Mouse (Mus musculus) liver, embryonic 16.5 days (tissue): Measurements from ENCODE around the gene Lhx8. TPM values are rescaled to one million over a fixed set of nuclear protein-coding genes. Genes with fewer than 3 reads are reported as not detected.

ENCODE experiments used
- ATAC-seq: fragments of 200-750 bp; cut with Nextera tagmentation; 2 replicates; pipeline ENCODE4 v1.8.0; 2017; ENCODE audit warnings: low read depth, mild to moderate bottlenecking, moderate number of reproducible peaks, moderate library complexity
- H3K27ac ChIP-seq: fragments of 300-500 bp; sonication (generic); 2 replicates; pipeline ENCODE4 v1.5.1; 2014; ENCODE audit warnings: mild to moderate bottlenecking, low read length
- H3K27me3 ChIP-seq: fragments of 300-500 bp; sonication (generic); 2 replicates; pipeline ENCODE4 v1.6.1; 2014; ENCODE audit warnings: low read depth, low read length, mixed read lengths; ENCODE audit not compliant: control insufficient read depth, insufficient read depth
- H3K36me3 ChIP-seq: fragments of 300-500 bp; sonication (generic); 2 replicates; pipeline ENCODE4 v1.6.1; 2014; ENCODE audit warnings: mild to moderate bottlenecking; ENCODE audit not compliant: control insufficient read depth, insufficient read depth
- H3K4me1 ChIP-seq: fragments of 300-500 bp; sonication (generic); 2 replicates; pipeline ENCODE4 v1.6.1; 2014; ENCODE audit warnings: low read depth, low read length, mixed read lengths; ENCODE audit not compliant: control insufficient read depth
- H3K4me2 ChIP-seq: fragments of 300-500 bp; sonication (generic); 2 replicates; pipeline ENCODE4 v1.6.1; 2014; ENCODE audit warnings: low read depth, low read length, mixed read lengths
- H3K4me3 ChIP-seq: fragments of 300-500 bp; sonication (generic); 2 replicates; pipeline ENCODE4 v1.5.1; 2014; ENCODE audit warnings: low read depth, mild to moderate bottlenecking, low read length
- H3K9ac ChIP-seq: fragments of 300-500 bp; sonication (generic); 2 replicates; pipeline ENCODE4 v1.6.1; 2014; ENCODE audit warnings: low read depth, low read length
- H3K9me3 ChIP-seq: fragments of 300-500 bp; sonication (generic); replicated peaks from 2 replicates; pipeline ENCODE4 v1.6.1; 2016; ENCODE audit warnings: low read length; ENCODE audit not compliant: control insufficient read depth
- WGBS: fragments of 180-500 bp; shearing (Covaris S2); extraction: QIAGEN DNeasy Blood & Tissue Kit; methylation state at CpG from one replicate; pipeline ENCODE4 v1.1.7; 2014; ENCODE audit not compliant: insufficient replicate concordance; 5-methylcytosine and 5-hydroxymethylcytosine counted together
- polyA plus RNA-seq: library from polyadenylated mRNA; unstranded; fragments of >200 nt; fragmentation: Nextera tagmentation; extraction: Ambion mirVana; gene quantifications from 2 replicates; pipeline ENCODE4 v1.2.1, GENCODE M21; 2015

The Lhx8 gene
- polyA plus RNA-seq, 1 experiment from 2014 or later, result not detected

DNA sequence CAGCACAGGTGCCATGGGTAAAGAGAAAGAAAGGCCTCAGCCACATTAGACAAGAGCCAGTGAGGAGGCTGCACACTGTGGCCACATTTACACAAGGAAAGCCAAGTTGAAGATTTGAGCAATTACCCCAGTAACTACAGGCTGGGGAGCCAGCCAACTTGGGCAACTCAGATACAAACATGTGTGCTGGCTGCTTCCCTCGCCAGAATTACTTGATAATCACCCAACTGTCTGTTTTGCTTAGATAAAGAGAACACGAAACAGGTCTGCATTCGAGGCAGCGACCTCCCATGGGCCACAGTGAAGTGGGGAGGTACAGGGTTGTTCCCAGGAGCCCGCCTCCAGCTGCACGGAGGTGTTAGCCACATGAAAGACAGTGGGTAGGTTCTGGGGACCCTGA, 33.0 kb downstream of the Lhx8 start:
- H3K4me3 ChIP-seq, result no peak overlapping the region
- H3K4me1 ChIP-seq, result no peaks in the 10 kb centered on the region
- H3K27ac ChIP-seq, result no peak overlapping the region
- H3K27me3 ChIP-seq, result no peaks in the 10 kb centered on the region
- no peak overlapping the region for H3K9ac ChIP-seq
- 23% methylated on average over 6 of the region's 6 CpGs for WGBS
- no peak overlapping the region for H3K4me2 ChIP-seq
- no peaks in the 10 kb centered on the region for H3K9me3 ChIP-seq
- no peaks in the 10 kb centered on the region for H3K36me3 ChIP-seq
- peak; percentile 60 for ATAC-seq

DNA sequence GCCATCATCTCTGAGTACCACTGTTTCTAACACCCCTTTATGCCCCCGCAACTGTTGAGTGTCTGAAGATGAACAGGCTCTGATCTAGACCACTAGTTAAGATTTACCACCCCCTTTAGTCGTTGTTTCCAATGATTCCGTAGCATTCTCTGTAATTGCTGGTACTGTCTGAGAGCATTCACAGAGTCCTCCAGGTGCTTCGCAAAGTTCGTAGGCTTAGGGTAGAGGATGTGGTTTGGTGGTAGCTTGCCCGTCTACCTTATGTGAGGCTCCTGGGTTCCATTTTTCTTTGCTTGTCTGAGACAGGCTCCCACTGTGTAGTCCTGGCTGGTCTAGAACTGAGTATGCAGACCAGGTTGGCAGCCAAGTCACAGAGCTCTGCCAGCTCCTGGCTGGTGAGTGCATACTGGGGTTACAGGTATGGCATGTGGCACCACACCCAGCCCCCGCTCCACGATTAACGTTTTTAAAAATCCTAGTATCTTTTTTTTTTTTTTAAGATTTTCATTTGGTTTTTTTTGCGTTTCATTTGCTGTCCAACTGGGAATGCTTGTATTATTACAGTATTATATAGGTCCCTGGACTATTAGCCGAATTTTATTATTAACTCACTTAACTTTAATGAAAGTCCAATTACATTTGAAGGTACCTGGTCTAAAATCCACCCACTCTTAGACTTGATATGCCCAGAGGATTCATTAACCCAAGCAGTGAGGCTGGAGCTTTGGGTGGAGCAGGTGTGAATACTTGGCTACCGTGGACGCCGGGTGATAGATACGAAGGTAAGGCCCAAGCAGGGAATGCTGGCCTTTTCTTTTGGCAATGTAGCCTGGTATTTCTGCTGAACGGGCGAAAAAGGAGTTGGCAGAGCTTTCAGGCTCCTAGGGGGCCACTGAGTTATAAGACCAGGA, 35.3 kb downstream of the Lhx8 start:
- no peak for ATAC-seq
- Histone ChIP-seq H3K9me3 (no peaks in the 10 kb centered on the region), H3K36me3 (no peaks in the 10 kb centered on the region), H3K27me3 (no peaks in the 10 kb centered on the region), H3K27ac (no peak overlapping the region), H3K9ac (no peak overlapping the region), H3K4me2 (no peak overlapping the region), H3K4me1 (no peaks in the 10 kb centered on the region), H3K4me3 (no peak overlapping the region)
- 75% methylated on average over 17 of the region's 17 CpGs for WGBS

DNA sequence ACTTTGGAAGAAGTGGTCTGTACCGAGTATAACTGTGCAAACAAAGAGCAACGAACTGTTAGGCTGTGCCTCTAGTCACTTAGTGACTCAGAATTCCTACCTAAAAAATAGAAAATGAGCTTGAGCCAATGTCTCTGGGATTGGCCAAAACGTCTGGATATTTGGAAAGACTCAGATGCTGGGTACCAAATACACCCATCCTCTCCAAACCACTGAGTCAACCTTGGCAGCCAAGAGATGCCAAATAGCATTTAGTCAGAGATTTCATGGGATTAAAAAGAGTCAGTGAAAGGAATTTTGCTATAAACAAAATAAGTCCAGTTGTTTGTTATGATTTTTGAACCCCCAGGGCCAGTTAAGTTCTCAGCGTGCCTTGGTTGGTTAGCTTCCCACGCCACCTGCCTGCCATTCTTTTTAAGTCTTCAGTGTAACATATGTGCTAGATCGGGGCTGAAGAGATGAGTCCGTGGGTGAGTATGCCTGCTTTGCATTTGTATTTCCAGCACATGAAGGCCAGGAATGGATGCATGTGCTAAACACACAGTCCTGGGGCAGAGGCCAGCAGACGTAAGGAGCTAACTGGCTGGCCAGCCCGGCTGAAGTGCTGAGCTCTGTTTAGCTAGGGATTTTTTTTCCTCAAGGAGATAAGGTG, 36.5 kb downstream of the Lhx8 start:
- no peak overlapping the region for H3K4me3 ChIP-seq
- no peaks in the 10 kb centered on the region for H3K27me3 ChIP-seq
- H3K36me3 ChIP-seq, result no peaks in the 10 kb centered on the region
- 51% methylated on average over 9 of the region's 9 CpGs for WGBS
- no peak overlapping the region for H3K27ac ChIP-seq
- no peaks in the 10 kb centered on the region for H3K9me3 ChIP-seq
- H3K9ac ChIP-seq, result no peak overlapping the region
- H3K4me2 ChIP-seq, result no peak overlapping the region
- no peak for ATAC-seq
- no peaks in the 10 kb centered on the region for H3K4me1 ChIP-seq

DNA sequence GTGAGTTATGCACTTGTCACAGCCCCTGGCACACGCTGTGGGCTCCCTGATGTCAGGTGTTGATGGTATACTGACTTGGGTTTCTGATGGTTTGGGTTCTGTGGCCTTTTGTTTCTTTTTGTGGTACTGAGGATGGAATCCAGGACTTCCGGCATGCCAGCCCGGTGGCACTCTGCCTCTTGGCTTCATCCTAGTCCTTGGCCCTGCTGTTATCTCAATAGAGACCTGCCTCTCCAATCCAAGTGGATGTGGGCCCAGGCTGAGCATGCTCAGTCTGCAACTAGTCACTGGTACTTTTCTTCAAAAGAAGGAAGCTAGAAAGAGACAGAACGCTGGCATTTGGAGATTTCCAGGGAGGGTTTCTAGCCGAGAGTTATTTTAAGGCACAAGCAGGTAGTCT, 38.3 kb downstream of the Lhx8 start:
- H3K4me2 ChIP-seq, result no peak overlapping the region
- ATAC-seq, result no peak
- H3K36me3 ChIP-seq, result no peaks in the 10 kb centered on the region
- H3K27me3 ChIP-seq, result no peaks in the 10 kb centered on the region
- H3K9me3 ChIP-seq, result no peaks in the 10 kb centered on the region
- WGBS, result 57% methylated on average over 5 of the region's 5 CpGs
- H3K4me1 ChIP-seq, result no peaks in the 10 kb centered on the region
- H3K4me3 ChIP-seq, result no peak overlapping the region
- H3K9ac ChIP-seq, result no peak overlapping the region
- H3K27ac ChIP-seq, result no peak overlapping the region

DNA sequence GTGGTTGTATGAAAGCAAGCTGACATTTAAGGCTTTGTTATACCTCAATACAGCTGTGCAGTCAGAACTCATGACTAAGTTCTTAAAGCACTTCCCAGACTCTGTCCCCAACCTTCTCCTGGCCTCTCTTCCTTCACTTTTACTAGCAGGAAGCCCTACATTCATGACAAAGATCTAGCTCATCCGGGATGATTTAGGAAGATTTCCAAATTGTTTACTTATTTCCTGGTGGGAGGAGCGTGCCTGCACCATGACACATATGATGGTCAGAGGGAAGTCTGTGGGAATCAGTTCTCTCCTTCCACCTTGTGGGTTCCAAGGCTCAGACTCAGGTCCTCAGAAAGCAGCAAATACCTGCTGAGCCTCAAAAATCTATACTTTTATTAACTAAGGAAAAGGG, 40.1 kb downstream of the Lhx8 start:
- Histone ChIP-seq H3K27ac (no peak overlapping the region), H3K27me3 (no peaks in the 10 kb centered on the region), H3K4me3 (no peak overlapping the region), H3K4me2 (no peak overlapping the region), H3K9me3 (no peaks in the 10 kb centered on the region), H3K4me1 (no peaks in the 10 kb centered on the region), H3K9ac (no peak overlapping the region), H3K36me3 (no peaks in the 10 kb centered on the region)
- 40% methylated on average over 2 of the region's 2 CpGs for WGBS
- ATAC-seq, result no peak

DNA sequence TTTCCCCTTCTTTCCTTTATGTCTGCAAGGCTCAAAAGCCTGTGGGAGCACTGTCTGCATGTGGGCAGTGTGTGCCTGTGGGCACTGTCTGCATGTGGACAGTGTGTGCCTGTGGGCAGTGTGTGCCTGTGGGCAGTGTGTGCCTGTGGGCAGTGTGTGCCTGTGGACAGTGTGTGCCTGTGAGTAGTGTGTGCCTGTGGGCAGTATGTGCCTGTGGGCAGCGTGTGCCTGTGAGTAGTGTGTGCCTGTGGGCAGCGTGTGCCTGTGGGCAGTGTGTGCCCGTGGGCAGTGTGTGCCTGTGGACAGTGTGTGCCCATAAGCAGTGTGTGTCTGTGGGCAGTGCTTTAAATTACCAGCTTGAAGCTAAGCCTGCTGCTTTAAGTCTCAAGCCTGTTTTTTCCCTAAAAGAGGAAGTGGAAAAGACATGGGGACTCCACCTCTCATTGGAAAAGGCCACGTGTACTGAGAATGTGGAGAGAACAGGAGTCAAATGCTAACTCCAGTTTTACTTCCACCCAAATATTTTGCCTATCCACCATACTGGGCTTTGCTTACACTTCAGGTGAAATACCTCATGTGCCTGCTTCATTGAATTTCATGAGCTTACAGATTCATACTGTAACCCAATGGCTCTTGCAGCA, 41.9 kb downstream of the Lhx8 start:
- Histone ChIP-seq H3K9me3 (no peaks in the 10 kb centered on the region), H3K4me1 (no peaks in the 10 kb centered on the region), H3K9ac (no peak overlapping the region), H3K4me2 (no peak overlapping the region), H3K36me3 (no peaks in the 10 kb centered on the region), H3K27ac (no peak overlapping the region), H3K27me3 (no peaks in the 10 kb centered on the region), H3K4me3 (no peak overlapping the region)
- 51% methylated on average over 4 of the region's 4 CpGs for WGBS
- ATAC-seq, result no peak

DNA sequence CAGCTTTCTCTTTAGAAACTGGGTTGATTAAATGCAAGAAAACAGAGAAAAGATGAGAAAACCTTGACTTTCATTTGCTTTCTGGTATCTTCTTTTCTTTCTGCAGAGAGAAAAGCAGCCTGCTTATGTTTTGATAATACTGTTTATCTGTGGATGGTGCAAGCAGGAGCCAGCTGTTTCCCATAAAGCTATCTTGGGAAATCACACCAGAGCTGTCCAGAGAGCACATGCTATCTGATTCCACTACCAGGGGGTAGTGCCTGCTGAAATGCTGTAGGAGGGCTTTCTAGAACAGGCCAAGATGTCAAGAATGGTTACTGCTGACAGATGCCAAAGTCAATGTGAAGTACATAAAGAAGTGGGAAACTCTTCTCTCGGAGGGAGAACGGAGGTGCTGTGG, 43.2 kb downstream of the Lhx8 start:
- 71% methylated on average over 2 of the region's 2 CpGs for WGBS
- Histone ChIP-seq H3K9ac (no peak overlapping the region), H3K4me1 (no peaks in the 10 kb centered on the region), H3K4me2 (no peak overlapping the region), H3K36me3 (no peaks in the 10 kb centered on the region), H3K27ac (no peak overlapping the region), H3K4me3 (no peak overlapping the region), H3K27me3 (no peaks in the 10 kb centered on the region), H3K9me3 (no peaks in the 10 kb centered on the region)
- no peak for ATAC-seq

DNA sequence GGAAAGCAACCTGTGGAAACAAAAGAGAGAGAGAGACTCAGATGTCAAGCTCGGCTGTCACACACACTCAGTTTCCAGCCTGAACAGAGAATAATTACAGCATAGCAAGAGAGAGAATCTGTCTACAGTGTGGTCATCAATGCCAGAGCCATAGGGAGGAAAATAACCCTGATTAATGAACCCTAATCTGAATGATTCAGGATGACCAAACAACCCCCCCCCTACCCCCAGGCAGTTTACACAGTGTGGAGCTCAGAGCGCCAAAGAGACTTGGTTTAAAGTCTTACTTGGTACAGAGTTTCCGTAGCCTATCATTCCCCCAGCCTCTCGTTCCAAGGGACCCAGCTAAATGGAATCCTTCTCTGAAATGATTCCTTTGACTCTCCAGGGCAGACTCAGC, 45.1 kb downstream of the Lhx8 start:
- 49% methylated on average over 4 of the region's 4 CpGs for WGBS
- Histone ChIP-seq H3K9me3 (no peaks in the 10 kb centered on the region), H3K4me2 (no peak overlapping the region), H3K4me3 (no peak overlapping the region), H3K9ac (no peak overlapping the region), H3K27ac (no peak overlapping the region), H3K4me1 (no peaks in the 10 kb centered on the region), H3K36me3 (no peaks in the 10 kb centered on the region), H3K27me3 (no peaks in the 10 kb centered on the region)
- ATAC-seq, result no peak

DNA sequence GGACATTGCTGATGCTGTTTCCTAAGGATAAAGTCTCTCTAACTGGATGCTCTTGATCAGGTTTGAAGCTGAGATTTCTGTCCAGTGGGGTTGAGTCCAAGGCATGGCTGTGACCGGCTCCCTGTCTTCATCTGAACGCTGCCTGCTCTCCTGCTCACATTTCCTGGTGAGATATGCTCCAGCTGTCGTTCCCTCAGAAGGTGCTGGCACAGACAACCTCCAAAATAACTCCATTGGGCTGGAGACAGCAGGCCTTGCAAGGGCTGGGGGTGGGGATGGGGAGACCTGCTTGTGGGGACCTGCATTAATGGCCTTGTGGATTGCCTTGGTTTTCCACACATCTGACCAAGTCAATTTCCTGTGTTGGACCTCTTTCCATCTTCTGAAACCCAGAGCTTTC, 46.2 kb downstream of the Lhx8 start:
- H3K27ac ChIP-seq, result no peak overlapping the region
- H3K4me3 ChIP-seq, result no peak overlapping the region
- no peak overlapping the region for H3K4me2 ChIP-seq
- H3K27me3 ChIP-seq, result no peaks in the 10 kb centered on the region
- H3K9me3 ChIP-seq, result no peaks in the 10 kb centered on the region
- no peaks in the 10 kb centered on the region for H3K4me1 ChIP-seq
- 45% methylated on average over 3 of the region's 3 CpGs for WGBS
- no peak overlapping the region for H3K9ac ChIP-seq
- ATAC-seq, result no peak
- H3K36me3 ChIP-seq, result no peaks in the 10 kb centered on the region
